ENCODE assay signal across 14 mouse cellular contexts in the genomic region with DNA sequence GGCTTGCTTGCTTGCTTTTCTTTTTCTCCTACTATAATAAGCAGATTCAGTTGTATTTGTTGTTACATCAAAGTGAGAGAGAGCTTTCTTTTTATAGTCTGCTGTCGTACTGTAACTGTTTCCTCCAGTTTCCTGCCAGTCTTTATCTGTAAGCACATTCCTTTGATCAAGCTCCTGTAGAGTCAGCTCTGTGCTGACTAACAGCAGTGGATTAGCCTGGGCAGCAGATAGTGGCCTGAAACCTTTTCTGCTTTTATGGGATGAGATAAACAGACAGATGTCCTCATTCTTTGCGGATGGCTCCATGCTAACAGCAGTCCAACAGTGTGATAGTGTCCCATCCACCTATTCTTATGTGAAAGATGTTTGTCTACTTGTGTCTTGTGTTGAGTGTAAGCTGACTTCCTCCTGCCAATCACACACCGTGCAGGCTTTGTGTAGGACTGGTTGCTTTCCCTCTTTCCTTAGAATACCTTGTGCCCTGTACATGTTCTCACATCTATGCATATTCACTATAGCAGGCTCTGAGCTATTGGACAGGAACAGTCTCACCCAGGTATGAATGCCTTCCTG.
DNase-seq lines count a peak whose midpoint lies in the region; ATAC-seq lines count a peak whose summit lies in the region.
"Had no signal": no experiment of that assay in that cellular context is flagged by ENCODE, and none has a peak within 500 bp of the region (broad histone marks: within the 10 kb centered on the region; RNA-seq: fewer than 3 reads in every experiment).

No protein-coding gene starts in this region.

- H3K9me3 ChIP-seq in heart, embryonic 15.5 days (replicated peaks), result no peaks in the 10 kb centered on the region
- H3K9me3 ChIP-seq in liver, embryonic 15.5 days (replicated peaks), result no peaks in the 10 kb centered on the region
- H3K9me3 ChIP-seq: neural tube, embryonic 13.5 days had no signal

- H3K27me3 ChIP-seq in heart, embryonic 15.5 days, result no peaks in the 10 kb centered on the region
- H3K27me3 ChIP-seq in liver, embryonic 15.5 days, result no peaks in the 10 kb centered on the region
- H3K27me3 ChIP-seq: neural tube, embryonic 13.5 days had no signal

- no peak; the same call in 1 of the 2 replicates for ATAC-seq in heart, embryonic 15.5 days (replicated peaks; ENCODE audit: insufficient number of reproducible peaks, insufficient read depth, low FRiP score, low read depth)
- peak; percentile 95 for ATAC-seq in liver, embryonic 15.5 days (ENCODE audit: insufficient read depth)
- ATAC-seq: forebrain, embryonic 14.5 days; inflammation-experienced regulatory T-cells, adult 6 months had no signal

- peak overlapping the region; percentile 69 for H3K27ac ChIP-seq in heart, embryonic 15.5 days
- H3K27ac ChIP-seq in liver, embryonic 15.5 days (replicated peaks), result peak overlapping the region; percentile 82
- H3K27ac ChIP-seq: neural tube, embryonic 13.5 days had no signal

- peaks cover 13% of the 10 kb centered on the region for H3K4me1 ChIP-seq in heart, embryonic 15.5 days (replicated peaks)
- H3K4me1 ChIP-seq in liver, embryonic 15.5 days (replicated peaks), result peaks cover 24% of the 10 kb centered on the region
- H3K4me1 ChIP-seq: neural tube, embryonic 13.5 days had no signal

- no peak overlapping the region for H3K4me3 ChIP-seq in heart, embryonic 15.5 days
- no peak overlapping the region for H3K4me3 ChIP-seq in liver, embryonic 15.5 days (replicated peaks)
- H3K4me3 ChIP-seq: neural tube, embryonic 13.5 days had no signal

- WGBS in heart, embryonic 15.5 days, result 24% methylated on average over 3 of the region's 3 CpGs
- 9% methylated on average over 3 of the region's 3 CpGs for WGBS in liver, embryonic 15.5 days (ENCODE audit: insufficient replicate concordance)

- no peak overlapping the region for H3K4me2 ChIP-seq in heart, embryonic 15.5 days
- peak overlapping the region; percentile 18; the same call in 1 of the 2 replicates for H3K4me2 ChIP-seq in liver, embryonic 15.5 days
- H3K4me2 ChIP-seq: lung, embryonic 14.5 days; neural tube, embryonic 13.5 days had no signal

- no peak overlapping the region for H3K9ac ChIP-seq in heart, embryonic 15.5 days
- H3K9ac ChIP-seq in liver, embryonic 15.5 days, result no peak overlapping the region
- H3K9ac ChIP-seq: lung, embryonic 14.5 days; neural tube, embryonic 13.5 days had no signal

- H3K36me3 ChIP-seq in heart, embryonic 15.5 days, result peaks cover 37% of the 10 kb centered on the region
- H3K36me3 ChIP-seq in liver, embryonic 15.5 days (replicated peaks), result peaks cover 49% of the 10 kb centered on the region

- DNase-seq in heart, postnatal 4 days, result no peak
- peak; percentile 40 for DNase-seq in CD4-positive helper T cell, adult 2 months (ENCODE audit: low read depth, low spot score)
- DNase-seq in c-Kit-positive CD71-negative TER-119-negative erythroid progenitor cells, embryonic 14.5 days (ENCODE audit: low read depth), result peak; percentile 34
- no peak for DNase-seq in T-cell, adult 2 months (ENCODE audit: low spot score)
- DNase-seq in lung, postnatal 14 days, result no peak
- no peak for DNase-seq in adrenal gland, adult 2 months
- DNase-seq: kidney, postnatal 36 days; lung, embryonic 14.5 days; midbrain, embryonic 14.5 days had no signal

Comparison
In these comparisons a context has a peak if more than half of its experiments do, and no peak if none do; other contexts are left out.
1. DNase-seq: peak in CD4-positive helper T cell, adult 2 months (single experiment) and c-Kit-positive CD71-negative TER-119-negative erythroid progenitor cells, embryonic 14.5 days (single experiment); none in heart, postnatal 4 days (single experiment), T-cell, adult 2 months (single experiment), lung, postnatal 14 days (single experiment) and adrenal gland, adult 2 months (single experiment).